Mouse (Mus musculus): ENCODE data around the gene Hoxb7.
A peak's percentile ranks its signal among the peaks of the same experiment; 100 is the strongest.

Gene Hoxb7

DNA sequence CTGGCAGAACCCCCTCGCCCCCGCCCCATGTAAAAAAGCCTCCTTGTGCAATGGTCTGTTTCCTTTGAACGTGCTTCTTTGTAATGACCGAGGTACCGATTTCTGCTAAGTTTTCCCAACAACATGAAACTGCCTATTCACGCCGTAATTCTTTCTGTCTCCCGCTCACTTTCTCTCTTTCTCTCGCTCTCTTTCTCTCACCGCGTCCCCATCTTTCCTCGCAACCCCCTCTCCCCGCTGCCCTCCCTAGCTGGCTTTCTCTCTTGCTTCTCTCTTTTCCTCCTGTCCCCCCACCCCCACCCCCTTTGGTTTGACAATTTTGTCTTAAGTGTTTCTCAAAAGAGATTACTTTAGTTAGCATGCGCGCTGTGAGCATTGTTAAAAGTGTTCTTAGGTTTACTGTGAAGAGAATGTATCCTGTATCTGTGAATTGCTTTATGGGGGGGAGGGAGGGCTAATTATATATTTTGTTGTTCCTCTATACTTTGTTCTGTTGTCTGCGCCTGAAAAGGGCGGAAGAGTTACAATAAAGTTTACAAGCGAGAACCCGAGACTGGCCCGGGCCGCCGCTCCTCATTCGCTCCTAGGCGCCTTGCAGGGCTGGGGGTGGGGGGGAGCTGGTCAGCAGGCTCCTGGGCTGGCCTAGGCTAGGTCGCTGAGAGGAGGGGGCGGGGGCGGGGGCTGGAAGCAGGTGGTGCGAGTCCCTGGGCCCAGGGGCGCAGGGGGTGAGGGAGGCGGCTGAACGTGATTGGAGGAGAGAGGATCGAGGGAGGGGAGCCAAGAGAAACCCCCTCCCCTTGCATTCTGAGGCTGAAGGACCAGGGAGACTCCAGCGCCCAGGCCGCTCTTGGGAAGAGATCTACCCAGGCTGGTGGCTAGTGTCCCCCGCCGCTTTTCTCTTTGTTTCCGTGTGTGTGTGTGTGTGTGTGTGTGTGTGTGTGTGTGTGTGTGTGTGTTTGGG lies 1.4 kb upstream of the Hoxb7 start:
- DNase-seq (ENCODE audit: inconsistent ontology term), result no peak

- DNase-seq (ENCODE audit: inconsistent ontology term), result no peak
Measured at GRCm38 (mm10) chr11:96286739-96287385, 439 bp downstream of the Hoxb7 start.

DNA sequence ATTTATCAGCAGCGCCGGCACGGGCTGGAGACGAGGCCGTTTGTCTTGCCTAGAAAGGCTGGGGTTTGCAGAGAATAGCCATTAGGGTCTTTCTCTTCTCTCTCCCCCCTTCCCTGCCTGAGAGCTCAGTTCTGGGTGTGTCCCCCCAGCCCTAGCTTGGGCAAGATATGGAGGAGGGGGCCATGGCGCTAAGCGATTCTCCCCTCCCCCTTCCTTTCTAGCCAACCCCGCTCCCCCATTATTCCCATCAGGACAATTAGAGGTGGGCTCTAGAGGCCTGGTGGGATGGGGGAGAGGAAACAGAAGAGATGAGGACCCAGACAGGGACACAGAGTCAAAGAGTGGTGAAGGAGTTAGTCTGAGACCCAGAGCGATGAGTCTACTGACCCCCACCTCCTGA lies 988 bp downstream of the Hoxb7 start:
- DNase-seq (ENCODE audit: inconsistent ontology term), result no peak

DNA sequence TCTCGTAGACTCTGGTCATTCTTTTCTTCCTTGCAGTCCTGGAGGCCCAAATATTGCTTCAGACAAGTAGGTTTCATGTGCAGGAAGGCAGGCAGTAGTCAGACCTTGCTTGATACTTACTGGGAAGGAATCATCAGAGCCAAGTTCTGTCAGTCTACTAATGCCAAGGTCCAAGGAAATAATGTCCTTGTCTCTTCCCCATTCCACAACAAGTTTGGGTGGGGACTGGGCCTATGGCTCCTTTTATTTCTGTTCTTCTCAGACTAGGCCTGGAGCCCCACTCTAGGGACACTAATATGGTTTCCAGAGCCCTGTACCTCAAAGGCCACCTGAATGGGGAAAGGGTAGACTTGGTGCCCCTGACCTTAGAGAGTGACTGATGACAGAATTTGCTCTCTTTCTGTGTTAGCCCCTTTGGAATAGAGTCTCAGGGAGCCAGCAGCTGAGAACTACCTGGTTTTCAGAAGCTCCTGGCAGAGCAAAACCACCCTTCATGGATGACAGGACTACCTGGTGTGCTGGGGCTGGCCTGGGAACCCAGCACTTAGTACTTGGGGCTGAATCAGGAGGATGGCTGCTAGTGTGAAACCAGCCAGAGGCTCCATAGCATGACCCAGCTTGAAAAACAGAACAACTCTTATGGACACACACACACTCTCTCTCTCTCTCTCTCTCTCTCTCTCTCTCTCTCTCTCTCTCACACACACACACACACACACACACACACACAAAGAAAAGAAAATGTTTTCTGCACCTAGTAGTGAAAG lies 2.2 kb downstream of the Hoxb7 start:
- no peak for DNase-seq (ENCODE audit: inconsistent ontology term)

- DNase-seq (ENCODE audit: inconsistent ontology term), result no peak
Measured at GRCm38 (mm10) chr11:96289293-96289692, 2.9 kb downstream of the Hoxb7 start.

GRCm38 (mm10) chr11:96289837-96290236 lies 3.4 kb downstream of the Hoxb7 start:
- DNase-seq (ENCODE audit: inconsistent ontology term), result no peak

DNA sequence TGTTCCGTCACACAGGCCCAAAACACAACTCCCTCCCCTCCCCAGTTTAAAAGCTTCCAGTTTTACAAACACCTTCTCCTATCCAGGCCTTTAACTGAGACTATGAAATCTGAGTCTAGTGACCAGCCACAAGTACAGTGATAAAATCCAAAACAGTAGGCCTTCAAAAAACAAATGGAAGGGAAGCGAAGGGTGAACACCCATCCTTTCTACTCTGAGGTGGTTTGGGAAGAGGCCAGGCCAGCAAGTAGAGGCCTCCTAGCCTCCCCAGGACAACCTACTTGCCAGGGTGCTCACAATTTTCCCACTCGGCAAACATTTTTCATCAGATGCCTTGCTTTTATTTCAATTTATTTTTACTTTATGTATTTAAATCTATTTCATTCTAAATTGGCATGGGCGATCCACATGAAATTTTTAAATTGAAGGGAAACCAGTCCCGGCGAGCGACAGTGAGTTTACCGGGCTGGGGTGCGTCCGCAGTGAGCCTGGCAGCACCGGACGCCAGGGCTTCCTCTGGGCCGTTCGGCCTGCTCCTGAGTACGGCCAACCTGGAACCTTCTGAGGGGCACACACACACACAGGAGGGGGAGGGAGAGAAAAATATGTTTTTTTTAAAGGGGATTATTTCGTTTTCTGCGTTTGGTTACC lies 4.4 kb downstream of the Hoxb7 start:
- DNase-seq (ENCODE audit: inconsistent ontology term), result no peak

DNA sequence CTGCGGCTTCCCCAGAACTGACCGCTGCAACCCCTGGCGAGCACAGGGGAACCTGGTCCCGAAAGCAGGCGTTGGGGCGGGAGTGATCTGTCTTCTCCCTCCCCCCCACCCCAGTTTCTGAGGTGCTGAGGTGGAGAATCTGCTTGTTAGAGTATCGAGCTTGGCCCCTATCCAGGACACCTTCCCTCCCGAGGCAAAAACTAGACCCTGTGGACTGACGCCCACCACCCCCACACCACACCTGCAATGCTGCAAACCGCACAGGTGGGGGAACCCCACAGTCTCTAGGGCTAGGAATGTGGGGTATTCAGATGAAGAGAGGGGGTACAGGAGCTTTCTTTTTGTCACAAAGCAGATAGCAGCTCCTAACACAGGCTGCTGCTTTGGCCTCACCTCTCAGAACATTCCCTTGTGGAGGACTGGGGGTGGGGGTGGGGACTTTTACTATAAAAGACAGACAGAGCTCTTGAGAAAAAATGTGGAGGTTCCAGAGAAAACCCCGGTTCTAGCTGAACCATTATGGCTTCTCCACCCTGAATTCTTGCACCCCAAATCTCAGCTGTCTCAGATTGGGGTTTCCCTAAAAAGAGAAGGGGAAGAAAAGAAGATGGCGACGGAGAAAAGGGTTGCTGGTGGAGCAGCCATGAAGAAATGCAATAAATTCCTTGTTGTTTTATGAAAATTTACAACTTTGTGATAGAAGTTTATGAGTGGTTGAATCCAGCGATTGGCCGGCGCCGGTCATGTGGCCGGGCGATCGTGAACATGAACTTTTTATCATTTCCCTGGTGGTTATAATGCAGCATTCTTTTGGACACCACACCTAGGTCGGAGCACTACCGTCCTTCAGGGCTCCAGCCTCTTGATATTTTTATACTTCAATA lies 5.5 kb downstream of the Hoxb7 start, which contains the start of gene Hoxb6:
Hoxb6 (plus strand) TSS at position 796 of the 884 bp plus-strand sequence.
- DNase-seq (ENCODE audit: inconsistent ontology term), result no peak

- DNase-seq (ENCODE audit: inconsistent ontology term), result no peak
Measured at GRCm38 (mm10) chr11:96292565-96293301, 6.3 kb downstream of the Hoxb7 start.

GRCm38 (mm10) chr11:96293302-96293921 lies 7.0 kb downstream of the Hoxb7 start:
- no peak for DNase-seq (ENCODE audit: inconsistent ontology term)

- peak; percentile 34 for DNase-seq (ENCODE audit: inconsistent ontology term)
Measured at GRCm38 (mm10) chr11:96294245-96295091, 8.0 kb downstream of the Hoxb7 start.

DNA sequence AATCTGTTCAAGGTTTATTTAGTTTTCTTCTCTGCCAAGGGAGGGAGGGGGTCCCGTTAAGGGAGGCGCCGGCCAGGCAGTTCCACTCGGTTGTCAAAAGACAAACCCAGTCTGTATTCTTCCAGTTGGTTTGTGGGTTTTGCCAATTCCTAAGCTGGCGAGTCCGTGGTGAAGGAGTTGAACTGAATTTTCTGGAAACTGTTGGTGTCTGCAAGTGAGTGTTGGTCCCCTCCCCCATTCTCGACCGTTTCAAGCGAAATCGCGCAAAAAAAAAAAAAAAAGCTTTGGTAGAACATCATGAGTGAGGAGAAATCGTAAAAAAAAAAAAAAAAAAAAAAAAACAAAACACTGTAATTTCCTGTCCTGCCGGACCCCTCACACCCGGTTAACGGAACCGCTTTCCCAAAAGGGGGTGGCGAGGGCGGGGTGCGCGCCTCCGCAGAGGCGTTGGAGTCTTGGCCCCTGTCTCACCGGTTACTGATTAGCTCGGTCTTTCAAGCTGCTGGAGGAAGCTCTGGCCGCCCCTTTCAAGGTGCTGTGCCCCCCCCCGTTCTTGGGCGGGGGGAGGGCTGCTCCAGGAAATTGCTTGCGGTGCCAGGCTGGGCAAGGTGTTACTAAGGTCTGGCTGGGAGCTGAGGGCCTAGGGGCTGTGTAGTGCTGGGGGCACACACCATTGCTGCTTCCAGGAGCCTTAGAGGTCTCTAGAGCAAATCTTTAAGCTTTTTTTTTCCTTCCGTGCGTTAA lies 8.8 kb downstream of the Hoxb7 start:
- DNase-seq (ENCODE audit: inconsistent ontology term), result no peak

DNA sequence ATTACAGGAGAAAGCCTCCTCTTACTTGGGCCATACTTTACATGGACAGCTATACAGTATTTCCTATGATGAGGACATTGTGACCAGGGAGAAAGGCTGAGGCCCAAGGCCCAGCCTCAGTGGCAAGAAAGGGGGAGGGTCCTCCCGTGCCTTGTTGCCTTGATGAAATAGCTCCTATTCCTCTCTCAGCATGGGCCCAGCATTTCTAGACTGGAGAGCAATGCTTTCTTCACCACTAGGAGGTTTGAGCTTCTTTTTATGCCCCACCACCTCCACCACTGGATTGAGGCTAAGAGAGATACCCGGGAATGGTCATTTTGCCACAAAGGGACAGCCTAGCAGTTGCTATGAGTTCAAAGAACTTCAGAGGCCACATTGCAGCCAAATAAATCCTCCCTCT lies 10.6 kb downstream of the Hoxb7 start:
- no peak for DNase-seq (ENCODE audit: inconsistent ontology term)

- DNase-seq (ENCODE audit: inconsistent ontology term), result no peak
Measured at GRCm38 (mm10) chr11:96297428-96297827, 11.0 kb downstream of the Hoxb7 start.

GRCm38 (mm10) chr11:96297968-96298635 lies 11.7 kb downstream of the Hoxb7 start:
- DNase-seq (ENCODE audit: inconsistent ontology term), result no peak

- DNase-seq (ENCODE audit: inconsistent ontology term), result no peak
Measured at GRCm38 (mm10) chr11:96298895-96299667, 12.7 kb downstream of the Hoxb7 start.

Data from Muller cell, postnatal 12 days (primary cell).